Mouse (Mus musculus): ENCODE measurements around the gene Atp6v0c.
A peak's percentile ranks its signal among the peaks of the same experiment; 100 is the strongest.

The Atp6v0c gene

GRCm38 (mm10) chr17:24169317-24170065, at the start of gene Atp6v0c:
Gene Atp6v0c, minus strand, starts transcription at chr17:24169702.
- peak; percentile 90 to 94 for DNase-seq (ENCODE audit: low spot score in 2 of 2)

GRCm38 (mm10) chr17:24216836-24217235, 47.3 kb upstream of the Atp6v0c start:
- DNase-seq (ENCODE audit: low spot score in 2 of 2), result no peak

DNA sequence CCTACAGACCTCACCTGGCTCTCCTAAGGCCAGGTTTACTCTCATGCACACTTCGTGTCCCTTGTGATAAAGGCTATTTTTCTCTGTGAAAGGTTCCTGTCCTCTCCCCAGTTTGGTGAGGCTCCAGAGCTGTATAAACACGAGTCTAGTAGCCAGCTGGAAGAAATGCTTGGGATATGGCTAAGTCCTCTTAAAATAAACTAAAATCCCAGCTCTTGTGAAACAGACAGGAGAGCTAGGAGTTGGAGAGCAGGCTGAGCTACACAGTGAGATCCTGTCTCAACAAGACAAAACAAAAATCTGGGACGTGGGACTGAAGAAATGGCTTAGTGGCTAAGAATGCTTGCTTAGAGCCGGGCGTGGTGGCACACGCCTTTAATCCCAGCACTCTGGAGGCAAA, 43.7 kb upstream of the Atp6v0c start:
- no peak for DNase-seq (ENCODE audit: low spot score in 2 of 2)

DNA sequence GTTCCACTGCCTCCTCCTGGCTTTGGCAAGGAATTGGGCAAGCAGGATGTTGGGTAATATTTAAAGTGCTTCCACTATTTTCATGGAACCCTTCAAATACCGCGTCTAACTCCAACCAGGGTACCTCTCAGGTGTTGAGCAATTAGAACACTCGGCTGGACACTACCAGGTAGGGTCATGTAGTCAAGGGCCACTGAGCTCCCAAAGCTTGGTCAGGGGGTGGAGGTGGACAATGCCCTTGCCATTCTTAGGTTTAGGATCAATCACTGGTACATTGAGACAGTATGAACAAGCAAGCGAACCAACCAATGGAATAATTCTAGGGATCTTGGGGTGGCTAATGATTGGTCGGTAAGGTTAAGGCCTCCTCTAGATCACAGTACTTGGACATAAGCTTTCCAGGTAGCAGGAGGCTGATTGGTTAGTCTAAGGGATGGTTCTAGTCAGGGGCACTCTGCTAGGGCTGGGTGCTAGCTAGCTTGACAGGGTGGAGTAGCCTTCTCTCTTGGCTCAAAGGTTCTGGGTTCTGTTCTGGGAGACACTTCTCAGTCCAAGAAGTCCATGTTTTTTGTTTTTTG, 43.0 kb upstream of the Atp6v0c start:
- no peak for DNase-seq (ENCODE audit: low spot score in 2 of 2)

GRCm38 (mm10) chr17:24211631-24212440, 42.3 kb upstream of the Atp6v0c start:
- DNase-seq (ENCODE audit: low spot score in 2 of 2), result no peak

GRCm38 (mm10) chr17:24210591-24210990, 41.1 kb upstream of the Atp6v0c start:
- DNase-seq (ENCODE audit: low spot score in 2 of 2), result no peak

- DNase-seq (ENCODE audit: low spot score in 2 of 2), result no peak
These were observed 40.4 kb upstream of the Atp6v0c start for GRCm38 (mm10) chr17:24209916-24210240.

GRCm38 (mm10) chr17:24209043-24209915, 39.8 kb upstream of the Atp6v0c start, which contains the start of gene Ntn3:
Gene Ntn3, minus strand, starts transcription at chr17:24209531.
- DNase-seq (ENCODE audit: low spot score in 2 of 2), result peak; percentile 55 to 72

GRCm38 (mm10) chr17:24208641-24209042, 39.1 kb upstream of the Atp6v0c start:
- DNase-seq (ENCODE audit: low spot score in 2 of 2), result no peak

DNA sequence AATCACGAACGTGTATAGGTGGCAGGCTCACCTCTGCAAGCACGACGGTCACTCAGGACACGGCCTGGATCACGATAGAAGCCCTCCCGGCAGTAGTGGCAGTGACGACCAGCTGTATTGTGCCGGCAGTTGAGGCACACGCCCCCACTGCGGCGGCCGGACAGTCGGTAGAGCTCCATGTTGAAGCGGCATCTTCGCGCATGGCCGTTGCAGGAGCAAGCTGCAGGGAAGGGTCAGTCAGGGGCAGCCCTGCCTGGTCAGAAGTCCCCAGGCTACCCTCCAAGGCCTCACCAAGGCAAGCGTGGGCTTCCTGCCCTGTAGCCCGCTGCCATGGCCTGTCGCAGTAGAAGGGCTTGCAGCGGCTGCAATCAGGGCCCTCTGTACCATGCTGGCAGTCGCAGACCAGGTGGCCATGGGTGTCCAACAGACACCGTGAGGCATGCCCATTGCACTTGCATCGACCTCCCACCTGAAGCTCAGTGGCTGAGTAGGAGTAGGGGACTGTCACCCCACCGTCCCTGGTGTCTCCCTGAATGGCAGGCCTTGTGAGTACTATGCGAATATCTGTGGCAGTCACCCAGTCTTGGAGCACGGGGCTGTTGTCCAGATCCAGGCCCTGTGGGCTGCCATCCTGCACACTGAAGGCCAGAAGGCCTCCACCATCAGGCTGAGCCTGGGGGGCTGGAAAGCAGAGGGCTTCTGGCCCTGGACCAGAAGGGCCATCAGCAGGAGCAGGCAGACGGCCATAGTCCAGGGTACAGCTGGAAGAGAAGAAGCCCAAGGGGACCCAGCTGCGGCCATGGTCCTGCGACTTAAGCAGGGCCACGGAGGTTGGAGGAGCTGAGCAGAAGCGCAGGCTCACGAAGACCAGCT, 38.5 kb upstream of the Atp6v0c start:
- no peak for DNase-seq (ENCODE audit: low spot score in 2 of 2)

DNA sequence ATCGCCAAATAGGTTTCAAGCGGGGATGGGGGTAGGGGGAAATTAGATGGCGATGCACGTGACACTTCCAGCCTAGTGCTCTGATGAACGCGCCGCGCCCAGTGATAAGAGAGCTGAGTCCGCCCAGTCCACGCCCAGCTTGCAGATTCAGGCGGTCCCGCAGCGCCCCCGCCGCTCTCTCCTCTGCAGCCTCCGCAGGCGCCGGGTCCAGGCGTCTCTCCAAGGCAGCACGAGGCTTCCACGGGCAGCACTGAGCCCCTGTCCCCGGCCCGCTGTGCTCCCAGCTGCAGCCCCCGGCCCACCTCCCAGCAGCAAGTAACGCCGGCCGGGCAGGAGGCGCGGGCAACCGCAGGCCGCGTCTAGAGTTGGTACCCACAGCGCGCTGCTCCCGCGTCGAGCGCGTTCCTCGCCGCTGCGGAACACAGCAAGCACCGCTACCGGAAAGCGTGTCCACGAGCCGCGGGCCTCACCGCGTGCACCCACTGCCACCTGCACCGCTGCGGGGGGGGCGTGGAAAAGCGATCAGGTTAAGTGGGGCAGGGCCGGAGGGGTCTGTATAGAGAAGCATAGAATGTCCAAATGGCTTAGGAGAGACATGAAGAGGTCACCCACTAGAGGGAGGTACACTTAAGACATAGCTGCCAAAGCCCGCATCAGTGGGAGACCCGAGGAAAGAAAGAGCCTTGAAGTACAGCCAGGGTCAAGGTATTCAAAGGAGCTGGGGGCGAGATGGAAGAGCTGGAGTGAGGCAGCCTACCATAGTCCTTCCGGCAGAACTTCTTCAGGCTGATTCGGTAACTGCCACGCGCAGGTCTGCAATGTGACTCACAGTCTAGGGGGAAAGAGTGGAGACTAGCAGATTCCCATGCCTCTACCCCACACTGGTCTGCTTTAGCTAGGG, 37.2 kb upstream of the Atp6v0c start:
- DNase-seq (ENCODE audit: low spot score in 2 of 2), result peak; percentile 47 to 65

GRCm38 (mm10) chr17:24205908-24206361, 36.4 kb upstream of the Atp6v0c start:
- DNase-seq (ENCODE audit: low spot score in 2 of 2), result peak in 1 of 2 experiments; percentile 40

DNA sequence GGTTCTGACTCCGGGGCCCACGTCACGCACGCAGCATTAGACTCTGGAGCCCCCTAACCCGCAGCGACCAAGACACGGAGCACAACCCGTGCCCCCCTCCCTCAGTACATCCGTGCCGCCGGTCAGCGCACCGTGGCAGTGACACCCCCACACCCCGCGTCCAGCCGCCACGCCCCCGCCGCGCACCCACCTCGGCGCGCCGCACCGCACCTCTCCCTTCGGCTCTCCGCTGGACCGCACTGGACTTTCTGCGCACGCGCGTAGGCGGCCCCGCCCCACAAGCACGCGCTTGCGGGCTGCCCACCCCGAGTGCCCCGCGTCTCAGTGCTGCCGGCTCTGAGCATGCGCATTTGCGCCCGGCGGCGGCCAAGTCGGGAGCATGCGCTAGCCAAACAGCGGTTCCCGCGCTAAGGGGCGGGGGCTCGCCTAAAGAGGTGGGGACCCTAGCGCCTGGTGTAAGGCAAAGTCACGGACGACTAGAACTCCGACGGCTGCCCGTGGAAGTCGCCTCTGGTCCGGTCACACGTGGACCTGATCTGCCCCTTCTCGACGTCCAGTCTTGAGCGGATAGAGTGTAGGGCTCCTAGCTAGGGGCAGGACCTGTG, 35.9 kb upstream of the Atp6v0c start, which contains the start of gene Tbc1d24:
Gene Tbc1d24 (minus strand): TSS at position 279 of the 605 bp plus-strand sequence.
- DNase-seq (ENCODE audit: low spot score in 2 of 2), result peak; percentile 84 to 85

GRCm38 (mm10) chr17:24204846-24205245, 35.3 kb upstream of the Atp6v0c start:
- DNase-seq (ENCODE audit: low spot score in 2 of 2), result no peak

DNA sequence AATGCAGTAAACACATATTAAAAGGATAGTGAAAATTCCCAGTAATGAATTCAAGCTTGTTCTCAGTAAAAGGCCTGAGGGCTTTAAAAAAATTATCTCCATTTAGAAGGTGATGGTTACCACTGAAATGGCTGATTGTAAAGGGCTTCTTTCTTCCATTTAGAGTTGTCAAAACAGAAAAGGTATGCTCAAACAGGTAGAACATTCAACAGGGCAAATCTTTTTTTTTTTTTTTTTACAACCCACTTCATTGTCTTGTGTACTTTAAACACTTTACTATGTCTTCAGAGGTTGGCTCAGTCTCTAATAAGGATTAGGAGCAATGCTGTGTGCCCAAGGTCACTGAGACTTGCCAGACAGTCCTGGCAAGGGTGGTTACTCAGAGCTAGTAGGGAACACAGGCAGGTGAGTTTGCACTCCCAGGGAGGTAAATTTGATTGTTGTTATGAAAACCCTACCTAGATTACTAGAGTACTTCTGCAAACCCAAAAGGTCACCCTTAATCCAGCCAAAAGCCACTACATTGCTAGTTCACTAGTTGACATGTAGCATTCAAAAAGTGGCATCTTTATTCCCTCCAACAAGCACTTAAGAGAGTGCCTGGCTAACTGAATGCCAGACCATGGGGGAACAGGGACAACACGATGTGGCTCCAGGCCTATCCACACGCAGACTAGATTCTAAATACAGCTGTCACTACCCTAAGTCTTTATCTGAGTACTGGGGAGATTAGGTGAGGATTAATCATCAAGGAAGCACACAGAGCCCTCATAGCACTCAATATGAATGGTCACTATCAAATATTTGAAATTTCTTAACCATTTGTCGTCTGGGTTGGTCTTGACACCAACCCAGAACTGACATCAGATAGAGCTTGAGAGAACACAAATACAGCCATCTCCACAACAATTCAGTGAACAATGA, 34.4 kb upstream of the Atp6v0c start:
- no peak for DNase-seq (ENCODE audit: low spot score in 2 of 2)

DNA sequence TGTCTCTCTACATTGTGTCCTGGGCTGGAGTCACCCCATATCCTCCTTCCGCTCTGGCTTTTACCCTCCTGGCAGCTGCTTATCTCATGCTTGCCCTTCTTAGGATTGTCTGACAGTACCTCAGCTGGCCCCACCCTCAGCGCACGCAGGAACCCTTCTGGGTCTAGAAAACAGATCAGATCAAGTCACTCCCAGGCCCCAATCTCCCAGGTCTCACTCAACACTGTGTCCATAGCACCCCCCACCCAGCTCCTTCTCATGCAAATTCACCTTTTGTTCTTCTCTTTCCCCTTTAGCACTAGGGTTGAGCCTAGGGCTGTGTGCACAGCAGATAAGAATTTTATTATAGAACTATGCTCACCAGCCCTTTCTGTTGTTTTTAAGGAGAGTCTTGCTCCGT, 33.6 kb upstream of the Atp6v0c start:
- DNase-seq (ENCODE audit: low spot score in 2 of 2), result peak in 1 of 2 experiments; percentile 42

GRCm38 (mm10) chr17:24201092-24201491, 31.6 kb upstream of the Atp6v0c start:
- DNase-seq (ENCODE audit: low spot score in 2 of 2), result no peak

DNA sequence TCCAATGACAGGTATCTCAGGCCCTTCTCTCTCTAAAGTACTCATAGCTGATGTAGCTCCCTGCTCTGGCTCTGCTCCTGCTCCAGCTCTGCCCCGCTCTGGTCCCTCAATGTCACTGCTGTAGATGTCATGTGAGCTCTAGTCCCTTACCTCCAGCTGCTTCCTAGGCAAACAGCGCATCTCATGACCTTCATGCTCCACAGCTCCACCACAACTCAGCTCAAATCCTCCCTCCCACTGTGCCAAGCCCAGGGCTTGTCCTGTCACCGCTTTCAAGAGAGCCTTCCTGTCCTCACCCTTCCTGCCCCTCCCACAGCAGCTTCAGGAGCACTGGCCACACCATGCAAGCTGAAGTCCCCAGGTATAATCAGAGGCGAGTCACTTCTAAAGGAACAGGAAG, 30.2 kb upstream of the Atp6v0c start:
- DNase-seq (ENCODE audit: low spot score in 2 of 2), result no peak
